In genomic region chr6:82893415-82893814, GRCm38 (mm10) we compare ENCODE assay signal across 26 mouse cellular contexts. TPM values are rescaled to one million over a fixed set of nuclear protein-coding genes. Genes with fewer than 3 reads are reported as not detected.
A peak's percentile ranks its signal among the peaks of the same experiment; 100 is the strongest.
DNase-seq lines count a peak whose midpoint lies in the region; ATAC-seq and TF ChIP-seq lines count a peak whose summit lies in the region.
"Had no signal": no experiment of that assay in that cellular context is flagged by ENCODE, and none has a peak within 500 bp of the region (broad histone marks: within the 10 kb centered on the region; RNA-seq: fewer than 3 reads in every experiment).

No protein-coding gene starts in this region.

- H3K9ac ChIP-seq in kidney, embryonic 15.5 days, result no peak overlapping the region
- H3K9ac ChIP-seq in kidney, postnatal 0 days (ENCODE audit: low read depth, low read length), result no peak overlapping the region
- H3K9ac ChIP-seq in forebrain, embryonic 11.5 days (ENCODE audit: low read length), result no peak overlapping the region
- H3K9ac ChIP-seq: embryonic facial prominence, embryonic 12.5 days; forebrain, embryonic 12.5 days had no signal

- no peak overlapping the region for H3K4me2 ChIP-seq in kidney, embryonic 15.5 days
- H3K4me2 ChIP-seq in kidney, postnatal 0 days (ENCODE audit: low read length), result no peak overlapping the region
- no peak overlapping the region for H3K4me2 ChIP-seq in forebrain, embryonic 11.5 days (ENCODE audit: low read depth, low read length, severe bottlenecking)
- H3K4me2 ChIP-seq: embryonic facial prominence, embryonic 12.5 days; forebrain, embryonic 12.5 days had no signal

- no peak overlapping the region for H3K4me3 ChIP-seq in heart, embryonic 10.5 days
- H3K4me3 ChIP-seq in kidney, embryonic 15.5 days (replicated peaks), result no peak overlapping the region
- H3K4me3 ChIP-seq in kidney, postnatal 0 days (replicated peaks; ENCODE audit: low read depth, low read length), result no peak overlapping the region
- no peak overlapping the region for H3K4me3 ChIP-seq in forebrain, embryonic 11.5 days (ENCODE audit: low read depth, low read length)
- H3K4me3 ChIP-seq: embryonic facial prominence, embryonic 10.5 days; embryonic facial prominence, embryonic 12.5 days; forebrain, embryonic 12.5 days had no signal

- intact Hi-C loops in heart, postnatal 36 days (cut with DNase I), result loop anchor here (10.0 kb wide), 1 partner anchor 909 kb away; no protein-coding TSS in a partner anchor

- DNase-seq in heart, embryonic 10.5 days (ENCODE audit: low spot score), result no peak
- no peak for DNase-seq in heart, postnatal 36 days
- DNase-seq in kidney, postnatal 4 days, result no peak
- DNase-seq in kidney, postnatal 0 days (ENCODE audit: low spot score), result peak; percentile 58
- DNase-seq in kidney, postnatal 36 days, result no peak
- no peak for DNase-seq in forebrain, embryonic 11.5 days (ENCODE audit: low spot score)
- DNase-seq: adrenal gland, adult 8-10 months; adrenal gland, postnatal 14 days; adrenal gland, postnatal 36 days; B cell, adult 2 months; cerebellum, adult 11-12 months; cerebellum, adult 2 months; cerebellum, adult 9-10 months; cerebellum, postnatal 10 days; cerebellum, postnatal 25 days had no signal

- 52% methylated on average over 3 of the region's 3 CpGs for WGBS in heart, embryonic 10.5 days
- 21% methylated on average over 3 of the region's 3 CpGs for WGBS in kidney, embryonic 15.5 days
- WGBS in kidney, postnatal 0 days, result 13% methylated on average over 3 of the region's 3 CpGs
- 73% methylated on average over 3 of the region's 3 CpGs for WGBS in forebrain, embryonic 11.5 days

- 0 out of 2 replicates have a peak, but pooled peaks cover 5% of the 10 kb centered on the region for H3K27me3 ChIP-seq in heart, embryonic 10.5 days (ENCODE audit: insufficient read depth, poor library complexity, severe bottlenecking)
- no peaks in the 10 kb centered on the region for H3K27me3 ChIP-seq in kidney, embryonic 15.5 days
- H3K27me3 ChIP-seq in kidney, postnatal 0 days (ENCODE audit: insufficient read depth, low read length), result no peaks in the 10 kb centered on the region
- no peaks in the 10 kb centered on the region for H3K27me3 ChIP-seq in forebrain, embryonic 11.5 days (ENCODE audit: control insufficient read depth, insufficient read depth, low read length)
- H3K27me3 ChIP-seq: CH12.LX; embryonic facial prominence, embryonic 12.5 days; forebrain, embryonic 12.5 days had no signal

- peaks cover 24% of the 10 kb centered on the region for H3K4me1 ChIP-seq in heart, embryonic 10.5 days
- H3K4me1 ChIP-seq in kidney, embryonic 15.5 days, result peaks cover 25% of the 10 kb centered on the region
- H3K4me1 ChIP-seq in kidney, postnatal 0 days (replicated peaks; ENCODE audit: insufficient read depth, low read length), result no peaks in the 10 kb centered on the region
- H3K4me1 ChIP-seq in forebrain, embryonic 11.5 days (replicated peaks; ENCODE audit: control insufficient read depth, insufficient read depth, low read length), result no peaks in the 10 kb centered on the region
- H3K4me1 ChIP-seq: forebrain, embryonic 12.5 days had no signal

- H3K27ac ChIP-seq in heart, embryonic 10.5 days, result 0 out of 2 replicates have a peak overlapping the region, but pooled peaks have one; percentile 10
- H3K27ac ChIP-seq in kidney, embryonic 15.5 days, result peak overlapping the region; percentile 77
- H3K27ac ChIP-seq in kidney, postnatal 0 days, result no peak overlapping the region
- no peak overlapping the region for H3K27ac ChIP-seq in forebrain, embryonic 11.5 days (ENCODE audit: low read depth, low read length)
- H3K27ac ChIP-seq: embryonic facial prominence, embryonic 10.5 days; embryonic facial prominence, embryonic 12.5 days; forebrain, embryonic 12.5 days had no signal

- ATAC-seq in kidney, embryonic 15.5 days (replicated peaks; ENCODE audit: low FRiP score), result peak; percentile 75
- ATAC-seq in kidney, postnatal 0 days (replicated peaks; ENCODE audit: low FRiP score, low read depth), result peak; percentile 70
- no peak for ATAC-seq in forebrain, embryonic 11.5 days (replicated peaks; ENCODE audit: low FRiP score)
- ATAC-seq: activated CD4-positive, CD25-positive, alpha-beta regulatory T cell, adult 4 months; CD4-positive, CD25-positive, alpha-beta regulatory T cell, adult 4 months; forebrain, embryonic 14.5 days; forebrain, embryonic 16.5 days had no signal

- no peaks in the 10 kb centered on the region for H3K9me3 ChIP-seq in heart, embryonic 10.5 days
- no peaks in the 10 kb centered on the region for H3K9me3 ChIP-seq in kidney, embryonic 15.5 days (replicated peaks)
- H3K9me3 ChIP-seq in kidney, postnatal 0 days (replicated peaks; ENCODE audit: low read length), result no peaks in the 10 kb centered on the region
- H3K9me3 ChIP-seq in forebrain, embryonic 11.5 days (ENCODE audit: control insufficient read depth, low read length), result no peaks in the 10 kb centered on the region
- H3K9me3 ChIP-seq: embryonic facial prominence, embryonic 10.5 days; embryonic facial prominence, embryonic 12.5 days; forebrain, embryonic 12.5 days; G1E had no signal

- no peaks in the 10 kb centered on the region for H3K36me3 ChIP-seq in heart, embryonic 10.5 days
- no peaks in the 10 kb centered on the region for H3K36me3 ChIP-seq in kidney, embryonic 15.5 days
- no peaks in the 10 kb centered on the region for H3K36me3 ChIP-seq in kidney, postnatal 0 days (ENCODE audit: insufficient read depth, low read length)
- H3K36me3 ChIP-seq in forebrain, embryonic 11.5 days (ENCODE audit: control insufficient read depth, insufficient read depth, low read length), result no peaks in the 10 kb centered on the region
- H3K36me3 ChIP-seq: embryonic facial prominence, embryonic 10.5 days; embryonic facial prominence, embryonic 12.5 days; forebrain, embryonic 12.5 days; G1E had no signal

- TF ChIP-seq CTCF in kidney, postnatal 0 days (IDR thresholded peaks at IDR 0.05; ENCODE audit: low read depth), result no peak

RNA-seq across cellular contexts. Expression of gene Sema4f, which starts 46.2 kb away (rescaled TPM):
- 0.09 and 0.30 TPM in 2 replicates for polyA plus RNA-seq in heart, embryonic 10.5 days (2016; fragmentation: Nextera tagmentation; extraction: Ambion mirVana)
- total RNA-seq in heart, postnatal 36 days (2021), result under 1 TPM; 0.22 TPM
- polyA plus RNA-seq in kidney, embryonic 15.5 days (2015; fragmentation: Nextera tagmentation; extraction: Ambion mirVana), result 1.3 and 2.1 TPM in 2 replicates
- polyA plus RNA-seq in kidney, postnatal 0 days (2015; fragmentation: Nextera tagmentation; extraction: Ambion mirVana), result 0.41 and 0.50 TPM in 2 replicates
- 2.0 and 2.2 TPM in 2 replicates for polyA plus RNA-seq in forebrain, embryonic 11.5 days (2014; fragmentation: Nextera tagmentation; extraction: Ambion mirVana)
- polyA plus RNA-seq: G1E had no signal

RNA-seq across cellular contexts. Expression of gene M1ap, which starts 53.3 kb away (rescaled TPM):
- 0.34 and 0.87 TPM in 2 replicates for polyA plus RNA-seq in heart, embryonic 10.5 days (2016; fragmentation: Nextera tagmentation; extraction: Ambion mirVana)
- total RNA-seq in heart, postnatal 36 days (2021), result not detected
- polyA plus RNA-seq in kidney, embryonic 15.5 days (2015; fragmentation: Nextera tagmentation; extraction: Ambion mirVana), result 0.24 and 0.43 TPM in 2 replicates
- 0.32 and 0.34 TPM in 2 replicates for polyA plus RNA-seq in kidney, postnatal 0 days (2015; fragmentation: Nextera tagmentation; extraction: Ambion mirVana)
- 0.35 and 0.39 TPM in 2 replicates for polyA plus RNA-seq in forebrain, embryonic 11.5 days (2014; fragmentation: Nextera tagmentation; extraction: Ambion mirVana)
- total RNA-seq: adrenal gland, adult 18-20 months; adrenal gland, adult 8-10 months; adrenal gland, postnatal 14 days had no signal
- polyA plus RNA-seq: forebrain, embryonic 12.5 days; forebrain, embryonic 16.5 days had no signal

Comparison
In these comparisons a context has a peak if more than half of its experiments do, and no peak if none do; other contexts are left out.
1. H3K27ac ChIP-seq: peak in heart, embryonic 10.5 days (single experiment) and kidney, embryonic 15.5 days (single experiment); none in kidney, postnatal 0 days (single experiment) and forebrain, embryonic 11.5 days (single experiment).